Mouse (Mus musculus) monocyte, adult 2 months (primary cell): ENCODE data around the gene Cntnap4.
"Not testable (repeated sequence)": the region's sequence is repeated elsewhere in the genome, so short reads cannot be mapped to it uniquely, and the experiment has no call there.

ENCODE experiments used
- DNase-seq, 2 experiments: peaks; one replicate each; pipeline ENCODE4 v3.0.0; 2022; ENCODE audit warnings: low spot score in 2 of 2, low read depth in 1 of 2

The Cntnap4 gene

DNA sequence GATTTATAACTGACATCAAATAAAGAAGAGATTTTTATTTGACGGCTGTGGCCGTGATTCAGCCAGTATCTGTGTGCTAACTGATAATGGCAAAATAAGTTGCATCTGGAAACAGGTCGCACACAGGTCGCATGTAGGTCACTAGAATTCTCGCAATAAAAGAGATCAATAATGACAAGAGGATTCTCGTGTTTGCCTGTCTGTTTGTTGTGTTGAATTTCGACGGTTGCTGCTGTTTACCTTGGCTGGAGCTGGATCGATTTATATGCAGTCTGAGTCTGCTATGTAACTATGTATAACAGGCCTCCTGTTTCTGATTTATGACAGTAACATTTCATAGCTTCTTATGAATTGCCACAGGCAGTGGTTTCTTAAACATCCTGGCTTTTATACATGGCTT lies 155.1 kb downstream of the Cntnap4 start:
- DNase-seq, result no peak

DNA sequence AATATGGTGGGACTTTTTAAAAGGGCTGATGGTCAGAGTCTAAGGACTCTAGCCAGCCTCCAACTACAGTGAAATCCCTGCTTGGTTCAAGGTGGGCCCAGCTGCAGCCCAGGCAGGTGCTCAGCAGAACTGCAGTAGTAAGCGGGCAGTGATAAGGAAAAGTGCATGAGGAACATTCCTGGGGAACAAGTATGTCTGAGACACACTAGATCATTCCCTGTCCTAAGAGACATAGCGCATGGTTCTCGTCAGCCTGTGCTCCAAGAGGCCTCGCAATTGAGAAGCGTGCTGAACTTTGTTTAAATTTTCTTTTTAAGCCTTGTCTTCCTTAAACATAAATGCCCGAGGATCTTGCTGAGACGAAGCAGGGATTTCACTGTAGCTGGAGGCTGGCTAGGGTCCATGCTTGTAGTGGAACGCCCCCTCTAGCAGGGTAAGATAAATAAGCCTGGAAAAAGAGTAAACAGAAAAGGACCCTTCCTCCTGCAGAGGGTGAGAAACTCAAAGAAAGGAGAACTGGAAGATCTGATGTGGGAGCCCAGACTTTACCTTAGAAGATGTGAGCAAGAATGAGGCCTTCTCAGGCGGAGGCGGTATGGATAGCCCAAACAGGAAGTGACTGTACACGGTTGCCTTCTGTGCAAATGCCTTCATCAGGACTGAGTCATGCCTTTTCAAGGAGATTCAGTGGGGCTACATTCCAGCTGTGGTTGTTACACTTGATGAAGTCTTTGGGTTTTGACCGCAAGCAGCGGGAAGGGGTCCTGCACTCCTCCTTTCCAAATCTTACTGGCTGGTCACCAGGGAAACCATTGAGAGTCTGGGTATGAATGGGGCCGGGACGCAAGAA lies 161.0 kb downstream of the Cntnap4 start:
- DNase-seq, result no peak

DNA sequence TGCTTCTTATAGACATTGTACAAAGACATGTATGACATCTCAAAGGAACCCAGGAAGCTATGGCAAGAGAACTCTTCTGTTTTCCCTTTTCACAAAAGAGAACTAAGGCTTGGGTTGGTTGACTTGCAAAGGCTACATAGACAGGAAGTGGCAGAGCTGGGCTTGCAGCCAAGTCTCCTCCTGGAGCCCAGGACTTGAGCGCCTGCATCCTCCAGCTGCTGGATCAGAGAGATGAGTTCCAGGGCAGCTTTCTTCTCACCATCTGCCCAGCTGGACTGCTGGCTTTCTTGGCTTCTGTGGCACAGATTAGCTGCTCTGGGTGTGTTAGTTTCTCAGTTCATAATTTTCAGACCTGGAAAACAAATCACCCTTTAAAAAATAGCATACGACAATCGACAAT lies 165.7 kb downstream of the Cntnap4 start:
- DNase-seq, result no peak

DNA sequence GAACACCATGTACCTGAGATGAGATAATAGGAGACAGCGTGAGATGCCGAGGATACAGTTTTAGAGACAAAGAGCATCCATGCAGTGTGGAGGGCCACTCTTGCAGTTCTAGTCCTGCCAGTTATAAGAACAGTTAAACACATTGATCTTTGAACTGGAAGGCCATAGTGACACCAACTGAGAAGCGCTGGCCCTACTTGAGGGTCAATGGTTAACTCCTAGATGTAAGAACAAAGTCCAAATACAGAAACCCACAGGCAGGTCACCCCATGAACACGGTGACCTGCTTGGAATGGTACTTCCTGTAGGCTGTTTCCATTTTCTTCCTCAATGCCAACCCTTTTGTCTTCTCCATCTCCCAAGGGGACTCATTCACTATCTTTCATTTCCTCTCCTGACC lies 173.5 kb downstream of the Cntnap4 start:
- DNase-seq, result no peak

DNA sequence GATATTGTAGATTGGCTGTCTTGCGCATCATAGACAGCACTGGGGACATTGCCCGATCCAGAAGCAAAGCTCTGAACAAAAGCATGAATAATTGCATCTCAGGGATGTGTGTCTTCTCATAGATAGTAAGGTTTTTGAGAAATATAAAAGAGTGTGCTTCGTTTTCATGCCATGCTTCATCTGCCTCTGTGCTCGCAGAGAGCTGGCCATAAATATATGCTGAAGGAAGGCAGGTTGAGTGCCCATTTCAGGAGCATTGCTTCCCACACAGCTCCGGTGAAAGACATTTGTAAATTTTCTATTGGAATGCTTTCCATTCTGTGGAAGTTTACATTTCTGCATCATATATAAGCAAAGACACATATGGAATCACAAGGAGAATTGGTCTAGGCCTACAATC lies 177.5 kb downstream of the Cntnap4 start:
- no peak for DNase-seq

DNA sequence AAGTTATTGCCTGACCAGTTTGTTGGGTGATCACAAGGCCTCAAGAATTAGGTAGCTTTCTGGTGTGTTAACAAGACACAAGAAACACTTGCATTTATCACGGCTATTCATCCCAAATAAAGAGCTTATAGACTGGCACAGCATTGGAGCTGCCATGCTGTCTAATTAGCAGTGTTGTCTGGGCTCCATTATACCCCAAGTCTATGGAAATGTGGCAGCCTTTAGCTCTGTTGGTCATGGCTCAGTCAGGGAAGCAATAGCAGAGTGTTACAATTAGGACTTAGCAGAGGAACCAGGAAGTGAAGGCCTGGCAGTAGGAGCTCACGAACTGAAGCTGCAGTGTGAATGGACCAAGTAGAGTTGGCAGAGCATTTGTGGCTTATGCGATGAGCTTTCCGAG lies 185.3 kb downstream of the Cntnap4 start:
- no peak for DNase-seq

DNA sequence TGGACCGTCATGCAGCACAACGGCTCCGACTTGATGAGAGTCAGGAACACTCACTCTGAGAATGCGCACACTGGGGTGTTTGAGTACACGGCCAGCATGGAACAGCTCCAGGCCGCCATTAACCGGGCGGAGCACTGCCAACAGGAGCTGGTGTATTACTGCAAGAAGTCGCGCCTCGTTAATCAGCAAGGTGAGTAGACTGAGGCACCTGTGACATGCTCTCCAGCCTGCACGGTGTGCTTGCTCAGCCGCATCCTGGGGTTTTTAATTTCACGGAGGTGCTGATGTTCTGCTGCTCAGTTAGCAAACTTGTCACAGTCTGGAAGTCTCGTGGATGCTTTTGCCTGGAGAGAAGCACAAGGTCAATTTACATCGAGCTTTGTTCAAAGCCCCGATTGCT lies 233.2 kb downstream of the Cntnap4 start:
- no peak for DNase-seq

DNA sequence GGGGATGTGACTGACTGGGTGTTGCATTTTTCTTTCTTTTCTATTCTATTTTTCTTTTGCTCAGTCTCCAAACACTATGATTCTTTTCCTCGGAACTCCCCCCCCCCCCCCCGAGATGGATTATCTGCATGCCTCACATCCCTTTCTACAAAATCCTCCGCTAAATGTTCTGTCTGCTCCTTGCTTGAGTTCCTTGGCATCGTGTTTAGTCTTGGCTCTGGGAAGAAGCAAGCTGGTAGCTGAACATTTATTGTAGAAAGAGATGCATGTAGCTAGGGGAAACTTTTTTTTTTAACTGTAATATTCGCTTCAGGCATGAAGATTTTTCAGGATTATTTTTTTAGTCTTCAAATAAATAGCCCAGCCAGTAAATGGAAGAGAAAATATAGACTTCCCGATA lies 239.5 kb downstream of the Cntnap4 start:
- DNase-seq, result no peak

DNA sequence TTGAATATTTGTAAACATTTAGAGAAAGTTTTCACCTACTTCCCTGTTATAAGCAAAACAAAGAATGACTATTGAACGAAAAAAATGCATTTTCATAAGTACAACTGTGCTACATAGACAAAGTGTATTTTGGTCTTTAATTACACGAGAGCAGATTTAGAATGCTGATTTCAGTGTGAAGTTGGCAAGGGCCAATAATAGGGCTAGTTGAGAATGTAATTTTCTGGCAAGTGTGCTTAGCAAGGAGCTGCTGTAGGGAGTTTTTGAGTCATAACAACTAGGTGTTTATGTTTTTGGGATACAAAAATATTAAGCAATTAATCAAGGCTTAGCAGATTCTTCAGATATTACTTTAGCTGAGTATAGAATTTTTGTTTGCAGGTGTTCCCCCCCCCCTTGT lies 271.2 kb downstream of the Cntnap4 start:
- DNase-seq, result no peak

DNA sequence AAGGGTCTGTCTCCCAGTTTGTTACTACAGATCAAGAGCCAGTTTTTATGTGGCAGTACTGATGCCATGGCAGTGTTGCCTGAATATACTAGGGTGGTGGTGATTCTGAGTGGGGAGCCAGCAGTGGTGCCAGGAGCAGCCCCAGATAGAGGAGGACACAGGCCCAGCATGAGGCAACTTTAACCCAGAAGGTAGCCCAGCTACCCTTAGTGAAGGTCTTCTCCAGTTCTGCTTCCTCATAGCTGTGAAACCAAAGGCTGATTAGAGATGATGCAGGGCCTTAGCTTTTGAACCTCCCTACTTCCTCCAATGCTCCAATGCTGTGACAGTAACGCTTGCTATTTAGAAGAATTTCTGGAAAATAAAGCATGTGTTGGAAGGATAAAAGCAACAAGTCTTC lies 279.7 kb downstream of the Cntnap4 start:
- DNase-seq, result not testable (repeated sequence)

DNA sequence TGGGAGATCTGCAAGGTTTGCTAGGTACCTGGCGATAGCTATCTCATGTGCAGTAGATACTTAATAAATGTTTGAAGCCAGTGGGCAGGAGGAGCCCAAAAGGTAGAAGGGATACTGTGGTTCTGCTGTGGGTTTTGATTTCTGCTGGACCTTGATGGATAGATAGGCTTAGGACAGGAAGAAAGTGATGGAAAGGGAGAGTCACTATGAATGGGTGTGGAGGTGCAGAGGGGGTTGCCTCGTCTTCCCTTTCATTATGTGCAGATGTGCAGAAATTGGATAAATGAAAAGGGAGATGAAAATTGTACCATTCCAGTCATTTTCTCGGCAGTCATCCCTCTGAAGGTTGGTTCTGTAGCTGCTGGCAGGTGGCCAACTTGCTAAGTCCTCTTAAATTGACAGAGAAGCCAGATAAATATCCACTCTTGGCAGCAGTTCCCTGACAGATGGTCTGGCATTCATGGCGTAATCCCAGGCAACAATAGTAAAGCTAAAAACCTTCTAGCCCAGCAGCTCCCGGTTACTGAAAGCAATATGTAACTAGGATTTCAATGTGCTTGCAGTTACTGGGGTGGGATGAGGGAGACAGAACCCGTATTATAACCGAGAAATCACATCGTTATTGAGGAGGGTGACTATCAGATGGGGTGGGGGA lies 336.7 kb downstream of the Cntnap4 start:
- no peak for DNase-seq

DNA sequence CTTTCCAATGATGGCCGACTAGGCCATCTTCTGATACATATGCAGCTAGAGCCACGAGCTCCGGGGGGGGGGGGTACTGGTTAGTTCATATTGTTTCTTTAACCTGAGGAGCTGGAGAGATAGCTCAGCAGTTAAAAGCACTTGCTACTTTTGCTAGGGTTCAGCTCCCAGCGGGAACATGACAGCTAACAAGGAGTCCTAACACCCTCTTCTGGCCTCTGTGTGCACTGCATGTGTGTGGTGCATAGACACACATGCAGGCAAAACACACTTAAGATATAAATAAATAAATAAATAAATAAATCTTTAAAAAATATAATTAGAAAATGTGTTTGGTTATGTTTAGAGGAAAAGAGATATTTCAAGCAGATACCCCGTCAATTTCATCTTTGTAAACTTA lies 339.7 kb downstream of the Cntnap4 start:
- DNase-seq, result no peak

DNA sequence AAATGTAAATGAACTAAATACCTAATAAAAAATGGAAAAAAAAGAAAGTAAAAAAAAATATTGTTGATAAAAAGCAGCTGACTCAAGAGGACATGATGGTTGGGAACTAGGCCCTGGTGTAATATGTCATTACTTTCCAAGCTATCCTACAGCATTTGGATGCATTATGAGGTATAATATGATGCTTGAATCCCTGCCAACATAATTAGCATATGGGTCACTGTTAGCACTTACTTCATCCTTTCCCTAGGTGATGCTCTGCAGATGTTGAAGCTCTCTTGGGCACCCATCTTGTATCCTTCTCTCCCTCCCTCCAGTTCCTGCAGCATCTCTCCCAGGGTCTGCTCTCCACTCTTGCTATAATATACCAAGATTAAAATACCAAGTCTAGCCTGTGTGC lies 341.6 kb downstream of the Cntnap4 start:
- DNase-seq, result no peak

DNA sequence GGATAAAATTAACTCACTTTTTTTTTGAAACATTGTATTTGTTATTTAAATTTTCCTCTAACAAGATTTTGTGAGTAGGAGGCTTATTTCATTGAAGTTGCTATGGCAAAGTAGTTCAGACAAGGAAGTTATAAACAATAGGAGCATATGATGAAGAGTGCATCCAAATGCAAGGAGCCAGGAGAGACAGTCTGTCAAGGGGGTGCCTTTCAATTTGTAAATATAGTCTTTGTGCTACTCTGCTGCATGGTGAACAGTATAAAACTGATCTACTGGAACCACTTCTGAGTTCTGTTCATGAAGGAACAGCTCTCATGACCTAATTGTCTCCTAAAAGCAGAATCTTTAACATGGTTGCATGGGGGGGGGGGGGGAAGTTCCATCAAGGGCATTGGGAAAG lies 352.3 kb downstream of the Cntnap4 start:
- DNase-seq, result no peak

DNA sequence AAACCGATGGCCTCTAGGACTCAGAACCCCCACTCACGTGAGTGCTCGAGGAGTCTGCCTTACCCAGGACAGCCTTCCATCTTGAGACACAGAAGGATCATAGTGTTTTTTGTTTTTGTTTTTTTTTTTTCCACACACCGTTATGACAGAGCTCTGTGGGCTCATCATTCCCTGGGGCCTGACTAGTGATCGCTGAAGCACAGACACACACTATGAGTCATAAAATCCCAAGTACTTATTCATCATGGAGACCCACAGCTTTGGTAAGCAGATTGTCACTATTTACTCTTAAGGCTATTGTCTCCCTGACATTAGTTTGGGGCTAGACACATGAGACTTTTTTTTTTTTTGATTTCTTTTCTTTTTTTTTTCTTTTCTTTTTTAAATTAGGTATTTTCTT lies 352.9 kb downstream of the Cntnap4 start:
- DNase-seq, result no peak
